Comparison of ENCODE assay signal across 7 mouse cellular contexts in the genomic region with DNA sequence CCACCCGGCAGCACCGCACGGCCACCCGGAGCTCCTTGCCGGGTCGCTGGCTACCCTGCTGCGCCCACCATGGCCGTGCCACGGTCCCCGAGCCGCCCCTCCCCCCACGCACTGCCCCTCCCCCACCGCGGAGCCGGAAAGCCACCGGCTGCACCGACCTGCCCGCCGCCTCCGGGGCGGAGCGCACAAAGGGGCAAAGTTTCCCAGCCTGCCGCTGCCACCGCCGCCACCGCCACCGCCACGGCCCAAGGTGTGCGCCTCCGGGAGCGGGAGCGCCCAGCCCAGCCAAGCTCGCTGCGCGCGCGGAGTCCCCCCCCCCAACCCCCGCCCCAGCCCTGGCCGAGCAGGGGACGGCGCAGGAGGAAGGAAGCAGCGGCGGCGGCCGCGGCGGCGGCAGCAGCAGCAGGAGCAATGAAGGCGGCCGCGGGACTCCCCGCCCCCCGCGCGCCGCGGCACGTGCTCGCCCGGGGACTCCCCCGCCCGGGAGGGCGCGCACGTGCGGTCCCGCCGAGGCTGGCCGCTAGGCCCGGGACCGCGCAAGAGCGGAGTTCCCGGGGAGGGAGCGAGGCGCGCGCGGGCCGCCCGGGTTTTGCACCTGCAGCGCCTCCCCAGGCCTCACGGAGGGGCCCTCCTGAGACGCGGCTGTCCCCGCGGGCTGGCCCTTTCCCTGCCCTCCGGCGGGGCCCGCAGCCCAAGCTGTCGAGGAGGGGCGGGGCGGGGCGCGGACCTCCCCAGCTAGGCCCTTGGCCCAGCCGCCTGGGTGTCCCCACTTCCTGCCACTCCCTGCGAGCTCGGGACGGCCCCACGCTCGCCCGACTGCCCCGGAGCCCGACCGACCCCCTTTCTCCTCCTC. TPM values are rescaled to one million over a fixed set of nuclear protein-coding genes. Genes with fewer than 3 reads are reported as not detected.
DNase-seq lines count a peak whose midpoint lies in the region; ATAC-seq lines count a peak whose summit lies in the region.

No protein-coding gene starts in this region.

- no peaks in the 10 kb centered on the region for H3K27me3 ChIP-seq in hindbrain, embryonic 14.5 days (ENCODE audit: control insufficient read depth, insufficient read depth, low read length)
- H3K27me3 ChIP-seq in limb, embryonic 12.5 days: no peaks in the 10 kb centered on the region
- peaks cover 8% of the 10 kb centered on the region; the same call in 1 of the 2 replicates for H3K27me3 ChIP-seq in midbrain, embryonic 12.5 days

- H3K4me1 ChIP-seq in hindbrain, embryonic 14.5 days (replicated peaks; ENCODE audit: control insufficient read depth, insufficient read depth, low read length): peaks cover 41% of the 10 kb centered on the region
- H3K4me1 ChIP-seq in limb, embryonic 12.5 days (replicated peaks): peaks cover 60% of the 10 kb centered on the region
- peaks cover 52% of the 10 kb centered on the region for H3K4me1 ChIP-seq in midbrain, embryonic 12.5 days

- H3K4me3 ChIP-seq in hindbrain, embryonic 14.5 days (replicated peaks; ENCODE audit: low read length): peak overlapping the region; percentile 56
- H3K4me3 ChIP-seq in limb, embryonic 12.5 days (replicated peaks): peak overlapping the region; percentile 88
- H3K4me3 ChIP-seq in midbrain, embryonic 12.5 days: peak overlapping the region; percentile 89

- H3K9ac ChIP-seq in hindbrain, embryonic 14.5 days: peak overlapping the region; percentile 97
- peak overlapping the region; percentile 98 for H3K9ac ChIP-seq in limb, embryonic 12.5 days (replicated peaks)
- peak overlapping the region; percentile 97 for H3K9ac ChIP-seq in midbrain, embryonic 12.5 days (replicated peaks)

- WGBS in hindbrain, embryonic 14.5 days: under 1% methylated on average over 64 of the region's 105 CpGs
- WGBS in limb, embryonic 12.5 days: under 1% methylated on average over 76 of the region's 105 CpGs
- under 1% methylated on average over 86 of the region's 105 CpGs for WGBS in midbrain, embryonic 12.5 days

- H3K4me2 ChIP-seq in hindbrain, embryonic 14.5 days (replicated peaks): peak overlapping the region; percentile 85
- peak overlapping the region; percentile 92 for H3K4me2 ChIP-seq in limb, embryonic 12.5 days
- peak overlapping the region; percentile 91 for H3K4me2 ChIP-seq in midbrain, embryonic 12.5 days (replicated peaks)

- H3K36me3 ChIP-seq in hindbrain, embryonic 14.5 days (replicated peaks; ENCODE audit: control insufficient read depth, insufficient read depth): no peaks in the 10 kb centered on the region
- peaks cover 12% of the 10 kb centered on the region for H3K36me3 ChIP-seq in limb, embryonic 12.5 days
- no peaks in the 10 kb centered on the region for H3K36me3 ChIP-seq in midbrain, embryonic 12.5 days

- H3K9me3 ChIP-seq in hindbrain, embryonic 14.5 days (ENCODE audit: control insufficient read depth, low read length): no peaks in the 10 kb centered on the region
- H3K9me3 ChIP-seq in limb, embryonic 12.5 days: no peaks in the 10 kb centered on the region
- no peaks in the 10 kb centered on the region for H3K9me3 ChIP-seq in midbrain, embryonic 12.5 days

- peak; percentile 83 for ATAC-seq in hindbrain, embryonic 14.5 days (ENCODE audit: low FRiP score)
- peak; percentile 33 for ATAC-seq in limb, embryonic 12.5 days (ENCODE audit: insufficient number of reproducible peaks, insufficient read depth, low FRiP score, low TSS enrichment, low read depth)
- peak; percentile 77 for ATAC-seq in midbrain, embryonic 12.5 days (ENCODE audit: low FRiP score, low read depth)

- peak; percentile 80 for DNase-seq in T-cell, adult 2 months (ENCODE audit: low spot score)
- DNase-seq in cerebellum, postnatal 10 days: peak; percentile 78
- peak; percentile 60 for DNase-seq in gastrocnemius, adult 18-20 months (ENCODE audit: low spot score)
- DNase-seq in hindbrain, embryonic 14.5 days (ENCODE audit: low spot score): peak; percentile 74
- peak; percentile 69 for DNase-seq in spleen, adult 12 weeks (ENCODE audit: low spot score)

- H3K27ac ChIP-seq in hindbrain, embryonic 14.5 days: peak overlapping the region; percentile 97
- peak overlapping the region; percentile 98 for H3K27ac ChIP-seq in limb, embryonic 12.5 days
- H3K27ac ChIP-seq in midbrain, embryonic 12.5 days (replicated peaks): peak overlapping the region; percentile 98

RNA-seq across cellular contexts. Expression of a gene that starts 2.5 kb away (rescaled TPM):
- 10 to 100 TPM; 10.9 to 13.4 TPM for total RNA-seq in gastrocnemius, adult 18-20 months (2021)
- 43.6 and 52.2 TPM in 2 replicates for polyA plus RNA-seq in hindbrain, embryonic 14.5 days (2014; fragmentation: Nextera tagmentation; extraction: Ambion mirVana)
- polyA plus RNA-seq in limb, embryonic 12.5 days (2016; fragmentation: Nextera tagmentation; extraction: Ambion mirVana): 36.0 and 38.6 TPM in 2 replicates
- 65.0 and 70.2 TPM in 2 replicates for polyA plus RNA-seq in midbrain, embryonic 12.5 days (2016; fragmentation: Nextera tagmentation; extraction: Ambion mirVana)

RNA-seq across cellular contexts. Expression of a gene that starts 50.4 kb away (rescaled TPM):
- total RNA-seq in gastrocnemius, adult 18-20 months (2021): 10 to 100 TPM; 17.4 to 20.6 TPM
- 68.8 and 69.2 TPM in 2 replicates for polyA plus RNA-seq in hindbrain, embryonic 14.5 days (2014; fragmentation: Nextera tagmentation; extraction: Ambion mirVana)
- 77.8 and 82.5 TPM in 2 replicates for polyA plus RNA-seq in limb, embryonic 12.5 days (2016; fragmentation: Nextera tagmentation; extraction: Ambion mirVana)
- 57.3 and 62.6 TPM in 2 replicates for polyA plus RNA-seq in midbrain, embryonic 12.5 days (2016; fragmentation: Nextera tagmentation; extraction: Ambion mirVana)

Comparison
In these comparisons a context has a peak if more than half of its experiments do, and no peak if none do; other contexts are left out.
1. Peak in every context shown above with its lines: DNase-seq, ATAC-seq, H3K4me3 ChIP-seq and H3K27ac ChIP-seq.
2. ATAC-seq: peak in every context shown above with its lines; median percentile 83 in hindbrain, embryonic 14.5 days; 77 in midbrain, embryonic 12.5 days; 33 in limb, embryonic 12.5 days.